Mouse (Mus musculus): Measurements from ENCODE around the gene Fancc.
"Not testable (repeated sequence)": the region's sequence is repeated elsewhere in the genome, so short reads cannot be mapped to it uniquely, and the experiment has no call there.

The Fancc gene

DNA sequence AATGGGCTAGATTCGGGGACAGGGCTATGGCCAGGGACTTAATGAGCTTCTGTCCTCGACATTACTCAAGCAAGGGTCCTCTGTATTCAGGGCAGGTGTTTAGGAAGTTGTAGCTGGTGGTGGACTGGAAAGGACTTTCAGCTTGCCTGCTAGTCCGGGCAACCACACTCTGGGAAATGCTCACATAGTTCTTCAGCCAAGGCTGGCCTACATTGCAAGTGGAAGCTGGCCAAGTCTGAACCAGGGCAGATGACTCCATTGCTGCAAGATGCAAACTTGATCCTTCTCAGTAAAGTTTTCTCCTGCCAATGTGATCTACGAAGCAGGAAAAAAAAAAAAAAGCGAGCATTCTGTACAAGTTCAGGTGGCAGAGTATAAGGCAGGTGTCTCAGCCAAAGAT is 44.2 kb downstream of the Fancc start:
- Histone ChIP-seq H3K27me3 (ENCODE audit: insufficient read depth, low read length) (peaks cover 3% of the 10 kb centered on the region; the same call in 1 of the 2 replicates), H3K4me1 (replicated peaks; ENCODE audit: low read depth, low read length) (no peaks in the 10 kb centered on the region), H3K9me3 (ENCODE audit: low read length) (no peaks in the 10 kb centered on the region), H3K4me3 (replicated peaks; ENCODE audit: low read length) (no peak overlapping the region), H3K36me3 (ENCODE audit: insufficient read depth, low read length) (no peaks in the 10 kb centered on the region)
- TF ChIP-seq POU5F1 (IDR thresholded peaks at IDR 0.05; ENCODE audit: borderline replicate concordance, low read length): no peak
- TF ChIP-seq CTCF (conservative IDR thresholded peaks at IDR 0.05; ENCODE audit: low read length): no peak
- no peak for TF ChIP-seq NANOG (IDR thresholded peaks at IDR 0.05; ENCODE audit: borderline replicate concordance, low read length)

DNA sequence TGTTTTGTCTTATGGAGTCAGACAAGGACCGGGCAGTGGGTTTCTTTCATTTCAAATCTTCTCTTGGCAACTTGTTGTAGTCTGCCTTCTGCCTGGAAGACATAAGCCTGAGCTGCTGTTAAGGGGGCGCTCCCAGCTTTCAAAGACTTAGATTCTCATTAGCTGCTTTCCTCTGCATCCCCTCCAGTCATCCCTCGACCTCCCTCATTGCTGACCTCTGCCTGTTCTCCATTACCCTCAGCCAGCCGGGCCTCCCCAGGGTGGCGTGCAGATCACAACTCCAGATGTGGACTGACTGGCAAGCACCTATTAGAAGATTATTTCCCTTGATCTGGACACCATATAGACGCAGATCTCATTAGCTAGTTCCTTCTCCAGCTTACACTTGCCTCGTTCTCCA is 45.9 kb downstream of the Fancc start:
- TF ChIP-seq POU5F1 (IDR thresholded peaks at IDR 0.05; ENCODE audit: borderline replicate concordance, low read length) (no peak), NANOG (IDR thresholded peaks at IDR 0.05; ENCODE audit: borderline replicate concordance, low read length) (no peak), CTCF (conservative IDR thresholded peaks at IDR 0.05; ENCODE audit: low read length) (no peak)
- peaks cover 3% of the 10 kb centered on the region; the same call in 1 of the 2 replicates for H3K27me3 ChIP-seq (ENCODE audit: insufficient read depth, low read length)
- H3K9me3 ChIP-seq (ENCODE audit: low read length): no peaks in the 10 kb centered on the region
- no peaks in the 10 kb centered on the region for H3K36me3 ChIP-seq (ENCODE audit: insufficient read depth, low read length)
- H3K4me3 ChIP-seq (replicated peaks; ENCODE audit: low read length): no peak overlapping the region
- H3K4me1 ChIP-seq (replicated peaks; ENCODE audit: low read depth, low read length): no peaks in the 10 kb centered on the region

DNA sequence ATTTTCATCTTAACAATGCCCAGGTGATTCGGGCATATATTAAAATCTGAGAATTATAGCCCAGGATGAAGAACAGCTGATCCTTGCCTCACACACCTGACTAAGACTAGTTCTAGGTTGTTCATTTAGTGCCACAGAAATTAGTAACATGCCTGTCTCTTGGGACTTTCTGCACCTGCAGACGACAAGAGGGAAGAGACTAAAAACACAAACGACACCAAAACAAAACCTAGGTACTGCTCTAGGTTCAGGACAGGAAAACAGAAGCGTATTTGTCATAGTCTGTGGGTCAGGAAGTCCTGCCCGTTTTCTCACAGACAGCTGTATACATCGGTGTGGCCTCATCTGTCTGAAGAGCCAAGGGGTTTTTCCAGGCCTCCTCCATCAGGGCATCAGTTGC is 51.7 kb downstream of the Fancc start:
- Histone ChIP-seq H3K4me1 (replicated peaks; ENCODE audit: low read depth, low read length) (no peaks in the 10 kb centered on the region), H3K9me3 (ENCODE audit: low read length) (no peaks in the 10 kb centered on the region), H3K36me3 (ENCODE audit: insufficient read depth, low read length) (no peaks in the 10 kb centered on the region), H3K27me3 (ENCODE audit: insufficient read depth, low read length) (no peaks in the 10 kb centered on the region), H3K4me3 (replicated peaks; ENCODE audit: low read length) (no peak overlapping the region)
- TF ChIP-seq CTCF (conservative IDR thresholded peaks at IDR 0.05; ENCODE audit: low read length) (no peak), NANOG (IDR thresholded peaks at IDR 0.05; ENCODE audit: borderline replicate concordance, low read length) (no peak), POU5F1 (IDR thresholded peaks at IDR 0.05; ENCODE audit: borderline replicate concordance, low read length) (no peak)

DNA sequence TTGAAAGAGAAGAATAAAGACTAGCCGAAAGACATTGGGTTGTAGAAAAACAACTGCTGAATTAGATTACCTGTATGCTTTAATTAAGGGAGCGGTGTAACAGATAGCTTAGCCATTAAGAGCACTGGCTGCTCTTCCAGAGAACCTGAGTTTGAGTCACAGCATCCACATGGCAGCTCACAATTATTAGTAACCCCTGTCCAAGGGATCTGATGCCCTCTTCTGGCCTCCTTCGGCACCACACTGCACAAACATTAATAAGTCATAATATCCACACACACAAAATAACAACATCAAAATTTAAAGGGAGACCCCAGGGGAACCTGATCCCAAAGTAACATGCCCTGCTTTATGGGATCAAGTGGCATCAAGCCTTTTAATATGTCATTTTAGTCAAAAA is 64.3 kb downstream of the Fancc start:
- peaks cover 23% of the 10 kb centered on the region for H3K4me1 ChIP-seq (replicated peaks; ENCODE audit: low read depth, low read length)
- peak overlapping the region; percentile 89 for H3K4me3 ChIP-seq (replicated peaks; ENCODE audit: low read length)
- H3K9me3 ChIP-seq (ENCODE audit: low read length): no peaks in the 10 kb centered on the region
- H3K36me3 ChIP-seq (ENCODE audit: insufficient read depth, low read length): no peaks in the 10 kb centered on the region
- H3K27me3 ChIP-seq (ENCODE audit: insufficient read depth, low read length): no peaks in the 10 kb centered on the region
- no peak for TF ChIP-seq POU5F1 (IDR thresholded peaks at IDR 0.05; ENCODE audit: borderline replicate concordance, low read length)
- peak; percentile 42 for TF ChIP-seq CTCF (conservative IDR thresholded peaks at IDR 0.05; ENCODE audit: low read length)

DNA sequence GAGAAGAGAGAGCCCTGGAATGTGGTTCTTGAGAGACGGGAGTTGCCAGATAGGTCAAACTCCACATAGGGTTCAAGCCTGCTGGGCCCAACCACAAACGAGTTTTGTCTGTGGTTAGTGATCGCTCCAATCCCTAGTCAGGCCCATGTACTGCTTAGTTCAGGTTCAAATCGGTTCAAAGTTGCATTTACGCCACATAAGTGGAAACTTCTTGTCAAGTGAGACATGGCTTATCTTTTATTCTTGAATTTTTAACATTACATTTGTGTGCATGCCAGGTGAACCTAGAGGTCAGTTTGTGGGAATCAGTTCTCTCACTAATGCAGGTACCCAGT is 65.3 kb downstream of the Fancc start:
- Histone ChIP-seq H3K4me1 (replicated peaks; ENCODE audit: low read depth, low read length) (peaks cover 23% of the 10 kb centered on the region), H3K9me3 (ENCODE audit: low read length) (no peaks in the 10 kb centered on the region), H3K4me3 (replicated peaks; ENCODE audit: low read length) (peak overlapping the region; percentile 89), H3K36me3 (ENCODE audit: insufficient read depth, low read length) (no peaks in the 10 kb centered on the region), H3K27me3 (ENCODE audit: insufficient read depth, low read length) (no peaks in the 10 kb centered on the region)
- TF ChIP-seq POU5F1 (IDR thresholded peaks at IDR 0.05; ENCODE audit: borderline replicate concordance, low read length): no peak
- no peak for TF ChIP-seq CTCF (conservative IDR thresholded peaks at IDR 0.05; ENCODE audit: low read length)
- no peak for TF ChIP-seq NANOG (IDR thresholded peaks at IDR 0.05; ENCODE audit: borderline replicate concordance, low read length)

GRCm38 (mm10) chr13:63431030-63431856 is 65.8 kb downstream of the Fancc start:
- Histone ChIP-seq H3K36me3 (ENCODE audit: insufficient read depth, low read length) (no peaks in the 10 kb centered on the region), H3K27me3 (ENCODE audit: insufficient read depth, low read length) (no peaks in the 10 kb centered on the region), H3K4me1 (replicated peaks; ENCODE audit: low read depth, low read length) (peaks cover 23% of the 10 kb centered on the region)

GRCm38 (mm10) chr13:63430681-63431029 is 66.4 kb downstream of the Fancc start:
- H3K36me3 ChIP-seq (ENCODE audit: insufficient read depth, low read length): no peaks in the 10 kb centered on the region
- no peaks in the 10 kb centered on the region for H3K27me3 ChIP-seq (ENCODE audit: insufficient read depth, low read length)
- H3K9me3 ChIP-seq (ENCODE audit: low read length): peaks cover under 1% of the 10 kb centered on the region; the same call in 1 of the 2 replicates
- peak overlapping the region; percentile 75 for H3K4me3 ChIP-seq (replicated peaks; ENCODE audit: low read length)
- peaks cover 23% of the 10 kb centered on the region for H3K4me1 ChIP-seq (replicated peaks; ENCODE audit: low read depth, low read length)
- TF ChIP-seq POU5F1 (IDR thresholded peaks at IDR 0.05; ENCODE audit: borderline replicate concordance, low read length) (no peak), CTCF (conservative IDR thresholded peaks at IDR 0.05; ENCODE audit: low read length) (no peak), NANOG (IDR thresholded peaks at IDR 0.05; ENCODE audit: borderline replicate concordance, low read length) (no peak)

More at GRCm38 (mm10) chr13:63431030-63431856, 65.8 kb downstream of the Fancc start:
- H3K9me3 ChIP-seq (ENCODE audit: low read length): no peaks in the 10 kb centered on the region
- H3K4me3 ChIP-seq (replicated peaks; ENCODE audit: low read length): peak overlapping the region; percentile 89
- no peak for TF ChIP-seq NANOG (IDR thresholded peaks at IDR 0.05; ENCODE audit: borderline replicate concordance, low read length)
- TF ChIP-seq POU5F1 (IDR thresholded peaks at IDR 0.05; ENCODE audit: borderline replicate concordance, low read length): no peak
- TF ChIP-seq CTCF (conservative IDR thresholded peaks at IDR 0.05; ENCODE audit: low read length): no peak

GRCm38 (mm10) chr13:63430206-63430605 is 66.9 kb downstream of the Fancc start:
- Histone ChIP-seq H3K4me3 (replicated peaks; ENCODE audit: low read length) (peak overlapping the region; percentile 75), H3K36me3 (ENCODE audit: insufficient read depth, low read length) (no peaks in the 10 kb centered on the region), H3K27me3 (ENCODE audit: insufficient read depth, low read length) (no peaks in the 10 kb centered on the region), H3K4me1 (replicated peaks; ENCODE audit: low read depth, low read length) (peaks cover 23% of the 10 kb centered on the region), H3K9me3 (ENCODE audit: low read length) (peaks cover 5% of the 10 kb centered on the region)
- TF ChIP-seq NANOG (IDR thresholded peaks at IDR 0.05; ENCODE audit: borderline replicate concordance, low read length) (no peak), POU5F1 (IDR thresholded peaks at IDR 0.05; ENCODE audit: borderline replicate concordance, low read length) (no peak), CTCF (conservative IDR thresholded peaks at IDR 0.05; ENCODE audit: low read length) (no peak)

GRCm38 (mm10) chr13:63428211-63428610 is 68.9 kb downstream of the Fancc start:
- not testable (repeated sequence) for H3K36me3 ChIP-seq (ENCODE audit: insufficient read depth, low read length); H3K4me3 ChIP-seq (replicated peaks; ENCODE audit: low read length); H3K27me3 ChIP-seq (ENCODE audit: insufficient read depth, low read length)
- Histone ChIP-seq H3K9me3 (ENCODE audit: low read length) (peaks cover 24% of the 10 kb centered on the region), H3K4me1 (replicated peaks; ENCODE audit: low read depth, low read length) (peaks cover 23% of the 10 kb centered on the region)
